In the genomic region with DNA sequence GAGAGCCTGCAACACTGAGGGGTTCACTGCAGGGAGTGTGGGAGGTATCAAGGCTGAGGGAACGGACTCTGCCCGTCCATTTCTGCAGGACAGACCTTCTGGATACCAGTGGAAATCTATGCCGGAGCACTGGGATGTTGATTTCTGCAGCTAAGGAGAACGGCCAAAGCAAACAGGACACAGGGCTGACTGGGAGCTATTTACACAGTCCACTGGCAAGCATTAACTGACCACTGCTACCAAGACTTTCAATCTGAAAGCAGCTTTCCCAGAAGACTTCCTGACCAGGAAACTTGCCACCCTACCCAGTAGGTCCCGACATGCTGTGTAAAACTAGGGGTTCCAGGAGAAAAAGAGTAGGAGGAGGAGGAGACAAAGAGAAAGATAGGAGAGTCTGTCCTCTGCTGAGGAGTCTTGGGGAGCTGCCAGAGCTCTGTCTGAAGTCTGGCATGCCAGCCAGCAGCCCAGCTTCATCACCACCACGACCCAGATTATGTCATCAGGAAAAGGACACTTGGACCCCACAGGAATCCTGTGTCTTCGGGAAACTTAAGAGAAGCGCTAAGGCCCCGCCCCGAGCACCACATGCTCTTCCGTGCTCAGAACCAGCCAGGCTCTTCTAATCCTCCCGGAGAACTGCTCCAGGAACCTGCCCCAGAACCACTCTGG, we compare ENCODE assay signal across 10 mouse cellular contexts. TPM values are rescaled to one million over a fixed set of nuclear protein-coding genes. Genes with fewer than 3 reads are reported as not detected.
DNase-seq lines count a peak whose midpoint lies in the region; TF ChIP-seq lines count a peak whose summit lies in the region.
"Had no signal": no experiment of that assay in that cellular context is flagged by ENCODE, and none has a peak within 500 bp of the region (broad histone marks: within the 10 kb centered on the region; RNA-seq: fewer than 3 reads in every experiment).

No protein-coding gene starts in this region.

- H3K4me3 ChIP-seq in heart, adult 2 months = no peak overlapping the region
- H3K4me3 ChIP-seq in heart, embryonic 10.5 days = no peak overlapping the region

- H3K9ac ChIP-seq in heart, adult 2 months (ENCODE audit: low read depth, low read length) = no peak overlapping the region; the same call in 1 of the 2 replicates

- no peaks in the 10 kb centered on the region for H3K79me2 ChIP-seq in heart, adult 2 months (replicated peaks; ENCODE audit: control insufficient read depth, insufficient read depth, low read length)

- no peak for TF ChIP-seq POLR2A in heart, adult 2 months (IDR thresholded peaks at IDR 0.05; ENCODE audit: insufficient read depth, low read depth, low read length)

- no peak for DNase-seq in heart, adult 2 months
- DNase-seq in heart, embryonic 10.5 days (ENCODE audit: low spot score) = no peak
- DNase-seq in right cerebral cortex, postnatal 14 days = peak; percentile 21
- DNase-seq in right cerebral cortex, adult 18-20 months = no peak
- DNase-seq in kidney, adult 8-10 months = peak; percentile 82
- peak; percentile 51 for DNase-seq in testis, postnatal 14 days (ENCODE audit: low spot score)
- DNase-seq in thymus, postnatal 10 days (ENCODE audit: low spot score in 2 of 2) = no peak
- DNase-seq in right cerebral cortex, postnatal 25 days = no peak

- peaks cover 3% of the 10 kb centered on the region; the same call in 1 of the 2 replicates for H3K4me1 ChIP-seq in heart, adult 2 months (ENCODE audit: control insufficient read depth, insufficient read depth, low read length)
- H3K4me1 ChIP-seq in heart, embryonic 10.5 days = peaks cover 18% of the 10 kb centered on the region

- intact Hi-C loops in heart, adult 2 months (cut with DNase I) = no loop called here

- 18% methylated on average over 12 of the region's 12 CpGs for WGBS in heart, adult 2 months
- WGBS in heart, embryonic 10.5 days = 48% methylated on average over 12 of the region's 12 CpGs

- no peak for TF ChIP-seq EP300 in heart, adult 2 months (IDR thresholded peaks at IDR 0.05; ENCODE audit: insufficient read depth, low read depth, low read length)

- H3K9me3 ChIP-seq in heart, embryonic 10.5 days = no peaks in the 10 kb centered on the region

- no peaks in the 10 kb centered on the region for H3K27me3 ChIP-seq in heart, adult 2 months (ENCODE audit: control insufficient read depth, insufficient read depth, low read length)
- peaks cover 50% of the 10 kb centered on the region for H3K27me3 ChIP-seq in heart, embryonic 10.5 days (ENCODE audit: insufficient read depth, poor library complexity, severe bottlenecking)

- H3K27ac ChIP-seq in heart, adult 2 months = peak overlapping the region; percentile 40
- H3K27ac ChIP-seq in heart, embryonic 10.5 days = no peak overlapping the region

- no peaks in the 10 kb centered on the region for H3K36me3 ChIP-seq in heart, adult 2 months (ENCODE audit: control insufficient read depth, insufficient read depth, low read length)
- no peaks in the 10 kb centered on the region for H3K36me3 ChIP-seq in heart, embryonic 10.5 days

- TF ChIP-seq CTCF in heart, adult 2 months (IDR thresholded peaks at IDR 0.05) = no peak

RNA-seq across cellular contexts. Expression of a gene that starts 2.2 kb away (rescaled TPM):
- under 1 TPM; 0.97 to 0.98 TPM for total RNA-seq in heart, adult 2 months (2021)
- polyA plus RNA-seq in heart, adult 2 months (2012; rRNA removed) = 2.3 and 3.6 TPM in 2 replicates
- polyA plus RNA-seq in heart, embryonic 10.5 days (2016; fragmentation: Nextera tagmentation; extraction: Ambion mirVana) = not detected in 2 replicates
- total RNA-seq: common myeloid progenitor, adult 5-6 weeks; ES-E14 had no signal

RNA-seq across cellular contexts. Expression of a gene that starts 23.1 kb away (rescaled TPM):
- 10 to 100 TPM; 20.1 to 21.0 TPM for total RNA-seq in heart, adult 2 months (2021)
- 30.5 and 32.5 TPM in 2 replicates for polyA plus RNA-seq in heart, adult 2 months (2012; rRNA removed)
- 28.0 and 36.5 TPM in 2 replicates for polyA plus RNA-seq in heart, embryonic 10.5 days (2016; fragmentation: Nextera tagmentation; extraction: Ambion mirVana)

RNA-seq across cellular contexts. Expression of a gene that starts 37.2 kb away (rescaled TPM):
- under 1 TPM; 0.73 to 0.82 TPM for total RNA-seq in heart, adult 2 months (2021)
- 0.82 and 1.4 TPM in 2 replicates for polyA plus RNA-seq in heart, adult 2 months (2012; rRNA removed)
- polyA plus RNA-seq in heart, embryonic 10.5 days (2016; fragmentation: Nextera tagmentation; extraction: Ambion mirVana) = 1.5 and 5.0 TPM in 2 replicates

Comparison
In these comparisons a context has a peak if more than half of its experiments do, and no peak if none do; other contexts are left out.
1. DNase-seq: peak in right cerebral cortex, postnatal 14 days (single experiment), kidney, adult 8-10 months (2 of 2) and testis, postnatal 14 days (single experiment); none in heart, adult 2 months (0 of 2), heart, embryonic 10.5 days (single experiment), right cerebral cortex, adult 18-20 months (single experiment), thymus, postnatal 10 days (0 of 2) and right cerebral cortex, postnatal 25 days (single experiment).